Mouse (Mus musculus) bone marrow macrophage, adult 2 months (primary cell): ENCODE data around the gene Grip1.

Experiments
- CTCF ChIP-seq: IDR thresholded peaks from 2 replicates; pipeline ENCODE4 v1.5.1; 2012; ENCODE audit warnings: low read depth, mild to moderate bottlenecking, low read length, moderate library complexity
- POLR2A ChIP-seq: IDR thresholded peaks from 2 replicates; pipeline ENCODE4 v1.6.1; 2012; ENCODE audit warnings: mild to moderate bottlenecking, low read depth, low read length, borderline replicate concordance

GRCm38 (mm10) chr10:119573134-119573533 is 119.5 kb downstream of the Grip1 start:
- TF ChIP-seq POLR2A (no peak), CTCF (no peak)
